Mouse (Mus musculus) inflammation-experienced regulatory T-cells, adult 6 months (primary cell): ENCODE measurements around the gene Wdtc1. TPM values are rescaled to one million over a fixed set of nuclear protein-coding genes. Genes with fewer than 3 reads are reported as not detected.

Source experiments
- ATAC-seq: one replicate; pipeline ENCODE4 v1.8.0; 2017
- polyA plus RNA-seq, 3 experiments: library from polyadenylated mRNA; unstranded; fragments of 100-300 nt; shearing (Covaris generic); gene quantifications; one replicate each; pipeline ENCODE4 v1.2.1; 2017

The Wdtc1 gene
- polyA plus RNA-seq, 3 experiments from 2014 or later, result 5.0 to 10.2 (median 8.8) TPM

DNA sequence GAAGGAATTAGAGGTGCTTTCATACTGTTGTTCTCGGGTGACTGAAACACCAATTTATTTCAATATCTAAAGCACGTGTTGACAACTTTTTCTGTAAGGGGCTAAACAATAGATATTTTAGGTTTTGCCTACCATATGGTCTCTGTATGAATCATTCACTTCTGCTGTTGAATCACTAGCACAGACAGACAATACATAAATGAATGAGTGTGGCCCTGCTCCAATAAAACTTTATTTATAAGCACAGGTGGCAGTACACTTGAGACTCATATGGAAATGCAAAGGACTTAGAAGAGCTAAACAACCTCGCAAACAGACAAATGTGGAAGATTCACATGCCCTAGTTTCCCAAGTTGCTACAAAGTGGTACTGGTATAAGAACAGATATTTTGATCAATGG is 33.6 kb downstream of the Wdtc1 start:
- ATAC-seq, result no peak

DNA sequence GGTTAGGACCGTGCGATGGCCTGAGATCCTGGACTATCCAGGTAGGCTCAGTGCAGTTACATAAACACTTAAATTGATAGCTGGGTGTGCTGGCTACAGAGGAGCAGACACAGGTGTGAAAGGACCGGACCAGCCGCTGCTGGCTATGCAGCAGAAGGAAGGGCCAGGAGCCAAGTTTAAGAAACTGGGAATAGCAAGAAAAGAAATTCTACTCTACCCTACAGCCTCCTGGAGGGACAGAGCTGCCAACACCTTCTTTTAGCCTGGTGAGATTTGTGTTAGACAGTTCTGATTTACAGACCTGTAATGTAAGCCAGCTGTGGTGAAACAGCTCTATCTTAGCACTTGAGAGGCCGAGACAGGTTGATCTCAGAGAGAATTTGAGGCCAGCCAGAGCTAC is 37.3 kb downstream of the Wdtc1 start:
- ATAC-seq, result no peak

DNA sequence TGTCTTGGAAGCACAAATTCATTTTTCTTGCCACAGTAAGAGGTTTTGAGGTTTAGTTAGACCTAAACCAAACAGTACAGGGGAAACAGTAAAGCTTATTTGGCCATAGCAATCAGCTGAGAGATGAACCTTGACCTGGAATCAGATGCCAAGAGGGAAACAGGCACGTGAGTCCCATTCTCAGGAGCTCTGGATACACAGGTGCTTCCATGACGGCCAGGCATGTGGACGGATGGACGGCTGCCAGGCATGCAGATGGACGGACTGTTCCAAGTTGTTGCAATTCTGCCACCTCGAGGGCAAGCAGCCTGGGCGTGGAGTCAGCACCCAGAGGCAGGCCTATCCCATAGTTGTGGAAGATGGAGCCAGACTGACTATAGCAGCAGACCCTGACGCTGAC is 38.4 kb downstream of the Wdtc1 start:
- no peak for ATAC-seq

DNA sequence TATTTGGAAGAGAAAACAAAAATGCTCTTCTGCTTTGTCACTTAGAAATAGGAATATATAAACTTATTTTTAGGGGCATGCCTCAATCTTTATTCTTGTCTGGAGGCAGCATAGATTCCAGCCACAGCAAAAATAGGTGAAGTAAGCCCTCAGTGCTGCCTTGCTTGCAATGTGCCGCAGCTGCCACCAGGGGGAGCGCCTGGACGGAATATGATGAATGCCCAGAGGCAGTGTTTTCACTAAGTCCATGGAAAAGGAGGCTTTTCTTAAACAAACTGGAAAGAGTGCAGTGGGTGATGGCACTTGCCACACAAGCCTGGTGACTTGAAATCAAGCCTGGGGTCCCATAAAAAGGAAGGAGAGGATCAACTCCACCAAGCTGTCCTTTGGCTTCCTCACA is 43.3 kb downstream of the Wdtc1 start:
- ATAC-seq, result peak; percentile 60

DNA sequence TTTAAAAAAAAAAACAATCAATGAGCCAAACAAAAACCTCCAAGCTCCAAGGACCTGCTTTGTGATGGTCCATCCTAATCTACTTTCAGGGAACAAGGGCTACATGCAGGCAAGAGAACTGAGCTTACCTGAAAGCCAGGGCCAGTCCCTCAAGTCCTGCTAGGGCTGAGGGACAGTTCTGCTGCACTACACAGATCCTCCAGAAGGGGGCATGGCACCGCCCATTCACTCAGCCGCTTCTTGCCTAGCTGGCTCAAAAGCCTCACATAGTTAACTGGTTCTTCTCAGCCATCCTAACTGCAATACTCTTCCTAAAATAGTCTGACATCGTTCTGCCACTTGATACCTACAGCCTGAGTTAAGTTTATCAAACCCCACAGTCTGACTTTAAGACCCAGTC is 46.0 kb downstream of the Wdtc1 start:
- ATAC-seq, result no peak

DNA sequence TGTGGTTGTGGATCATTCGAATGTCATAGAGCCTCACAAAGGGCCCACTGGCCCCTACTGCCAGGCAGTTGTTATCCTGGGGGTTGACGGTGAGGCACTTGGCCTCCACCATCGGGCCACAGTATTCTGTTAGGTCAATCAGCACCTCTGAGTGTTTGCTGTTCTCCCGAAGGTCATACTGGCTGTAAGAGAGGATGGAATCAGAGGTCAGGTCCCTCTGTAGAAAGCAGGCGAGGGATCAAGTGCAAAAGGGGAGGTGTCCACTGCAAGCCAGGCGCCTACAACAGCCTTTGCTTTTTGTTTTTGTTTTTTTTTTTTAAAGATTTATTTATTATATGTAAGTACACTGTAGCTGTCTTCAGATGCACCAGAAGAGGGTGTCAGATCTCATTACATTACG is 47.5 kb downstream of the Wdtc1 start:
- no peak for ATAC-seq

DNA sequence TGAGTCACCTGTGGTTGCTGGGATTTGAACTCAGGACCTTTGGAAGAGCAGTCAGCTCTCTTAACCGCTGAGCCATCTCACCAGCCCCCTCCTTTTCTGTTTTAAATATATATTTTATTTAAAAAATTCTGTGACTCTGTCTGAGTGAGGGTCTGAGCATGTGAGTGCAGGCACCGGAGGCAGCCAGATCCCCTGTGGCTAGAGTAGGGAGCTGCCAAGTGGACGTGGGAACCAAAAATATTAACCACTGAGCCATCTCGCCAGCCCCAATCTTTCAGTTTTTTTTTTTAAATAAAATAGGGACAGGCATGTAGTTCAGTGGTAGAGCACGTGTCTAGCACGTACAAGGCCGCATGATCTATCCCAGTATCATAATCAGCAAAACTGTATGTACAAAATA is 48.5 kb downstream of the Wdtc1 start:
- no peak for ATAC-seq

DNA sequence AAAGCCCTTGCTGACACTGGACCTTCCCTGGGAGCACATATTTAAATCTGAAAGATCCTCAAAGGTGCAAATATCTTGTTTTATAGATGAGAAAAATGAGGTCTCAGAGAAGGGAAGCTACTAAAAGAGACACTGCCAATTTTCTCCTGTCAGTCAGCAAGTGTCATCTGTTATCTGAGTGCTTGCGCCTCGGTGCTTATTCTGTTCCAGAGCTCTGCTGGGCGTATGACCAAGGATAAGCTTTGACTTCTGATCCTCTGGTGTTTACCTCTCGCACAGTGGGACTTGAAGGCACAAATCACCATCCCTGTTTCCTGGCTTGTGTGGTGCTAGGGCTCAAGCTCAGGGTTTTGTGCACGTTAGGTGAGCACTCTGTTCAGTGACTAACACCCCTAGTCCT is 50.6 kb downstream of the Wdtc1 start:
- ATAC-seq, result no peak

DNA sequence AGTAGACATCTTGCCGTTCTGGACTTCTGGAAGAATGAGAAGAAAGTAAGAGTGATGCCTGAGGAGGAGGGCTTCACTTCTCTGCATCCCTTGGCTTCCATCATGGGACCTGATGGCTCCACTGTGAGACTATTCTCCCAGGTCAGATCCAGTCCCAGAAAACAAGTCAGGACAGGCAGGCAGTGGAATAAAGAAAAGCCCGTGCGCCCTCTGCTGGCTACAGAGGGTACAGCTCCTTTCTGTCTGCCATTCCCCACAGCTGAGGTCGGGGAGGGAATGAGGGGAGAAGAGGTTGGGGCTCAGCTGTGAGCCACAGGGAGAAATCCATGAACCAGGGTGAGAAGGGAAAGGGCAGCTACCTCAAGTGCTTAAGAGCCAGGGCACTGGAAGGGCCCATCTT is 51.5 kb downstream of the Wdtc1 start:
- peak; percentile 34 for ATAC-seq

DNA sequence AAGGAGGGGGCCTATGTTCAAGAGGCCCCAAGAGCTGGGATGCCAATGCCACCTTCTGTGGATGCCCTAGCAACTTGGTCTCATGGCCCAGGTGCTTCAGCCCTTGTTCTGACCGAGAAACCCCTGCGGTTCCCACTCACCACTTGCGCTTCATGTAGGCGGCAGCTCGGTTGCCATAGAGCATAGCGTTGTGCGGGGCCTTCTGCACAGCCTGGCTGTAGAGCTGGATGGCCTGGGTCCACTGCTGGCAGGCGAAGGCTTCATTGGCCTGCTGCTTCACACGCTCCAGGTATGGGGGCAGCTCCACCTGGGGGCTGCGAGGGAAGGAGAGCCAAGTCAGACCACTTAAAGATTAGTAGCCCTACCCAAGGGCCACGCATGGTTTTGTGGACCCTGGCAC is 52.9 kb downstream of the Wdtc1 start:
- no peak for ATAC-seq

DNA sequence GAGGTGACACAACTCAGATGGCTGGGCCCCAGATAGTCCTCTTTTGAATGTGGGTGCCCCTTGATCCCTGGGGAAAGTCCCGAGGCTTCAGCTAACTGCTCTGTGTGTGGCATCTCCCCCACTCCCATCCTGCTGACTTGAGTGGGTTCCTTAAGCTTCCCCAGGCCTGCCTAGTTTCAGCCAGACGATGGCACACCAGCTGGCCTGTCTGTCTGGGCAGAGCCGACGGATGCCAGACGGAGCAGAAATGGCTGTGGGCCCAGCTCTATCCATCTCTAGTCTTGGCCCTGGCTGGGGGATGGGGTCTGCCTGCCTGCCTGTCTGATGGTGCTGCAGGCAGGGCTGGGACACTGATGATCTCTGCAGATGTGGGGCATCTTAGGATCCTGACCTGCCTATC is 53.6 kb downstream of the Wdtc1 start:
- no peak for ATAC-seq

DNA sequence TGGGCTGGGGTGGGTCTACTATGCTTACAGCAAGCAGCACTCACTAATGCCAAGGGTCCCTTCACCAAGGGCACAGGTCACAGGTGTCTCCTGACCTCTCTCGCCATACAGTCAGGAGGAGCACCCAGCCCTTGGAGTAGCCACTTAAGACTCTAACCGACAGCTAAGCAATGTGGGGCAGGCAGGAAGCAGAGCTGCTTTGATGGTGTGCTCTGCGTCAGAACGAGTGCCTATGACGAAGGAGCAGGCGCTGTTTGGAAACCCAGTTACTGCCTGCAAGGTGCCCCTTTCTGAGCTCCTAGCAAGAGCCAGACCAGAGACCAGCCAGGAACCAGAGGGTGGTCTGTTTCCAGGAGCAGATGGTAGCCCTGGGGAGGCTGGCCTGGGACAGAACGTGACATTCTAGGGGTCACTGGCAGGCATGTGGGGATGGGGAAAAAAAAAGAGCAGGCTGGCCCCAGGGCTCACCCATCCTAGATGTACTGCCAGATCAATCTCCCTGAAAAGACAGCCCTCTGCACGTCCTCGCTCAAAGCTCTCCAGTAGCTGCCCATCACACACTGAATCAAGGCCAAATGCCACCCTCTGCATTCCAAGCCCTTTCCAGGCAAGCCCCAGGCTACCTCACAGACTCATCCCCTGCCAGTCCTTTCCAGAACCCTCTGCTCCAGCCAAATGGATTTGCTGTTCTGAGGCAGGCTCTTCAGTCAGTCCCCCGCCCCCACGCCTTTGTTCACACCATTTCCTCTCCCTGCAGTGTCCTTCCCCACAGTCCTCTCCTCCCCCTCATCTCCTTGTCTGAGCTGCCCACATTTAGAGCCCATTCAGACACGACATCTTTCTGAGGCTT is 54.5 kb downstream of the Wdtc1 start:
- peak; percentile 47 for ATAC-seq

DNA sequence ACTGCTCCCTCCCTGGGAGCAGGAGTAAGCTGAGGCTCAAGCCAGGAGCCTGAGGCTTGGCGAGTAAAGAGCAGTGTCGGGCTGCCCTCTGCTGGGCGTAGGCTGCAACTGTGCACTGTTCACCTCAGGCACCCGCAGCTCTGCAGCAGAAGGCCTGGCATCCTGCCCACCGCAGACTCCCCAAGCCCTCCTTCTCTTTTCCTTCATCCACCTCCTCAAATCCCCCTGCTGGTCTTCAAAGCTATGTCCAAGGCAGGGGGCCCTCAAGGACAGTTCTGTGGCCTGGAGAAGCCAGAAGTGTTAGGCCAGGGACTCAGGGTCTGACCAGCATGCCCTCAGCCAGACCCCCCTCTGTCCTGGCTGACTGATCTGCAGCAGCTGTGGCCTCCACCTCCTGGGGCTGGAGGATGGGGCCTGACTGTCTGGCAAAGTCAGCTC is 55.5 kb downstream of the Wdtc1 start:
- peak; percentile 79 for ATAC-seq

DNA sequence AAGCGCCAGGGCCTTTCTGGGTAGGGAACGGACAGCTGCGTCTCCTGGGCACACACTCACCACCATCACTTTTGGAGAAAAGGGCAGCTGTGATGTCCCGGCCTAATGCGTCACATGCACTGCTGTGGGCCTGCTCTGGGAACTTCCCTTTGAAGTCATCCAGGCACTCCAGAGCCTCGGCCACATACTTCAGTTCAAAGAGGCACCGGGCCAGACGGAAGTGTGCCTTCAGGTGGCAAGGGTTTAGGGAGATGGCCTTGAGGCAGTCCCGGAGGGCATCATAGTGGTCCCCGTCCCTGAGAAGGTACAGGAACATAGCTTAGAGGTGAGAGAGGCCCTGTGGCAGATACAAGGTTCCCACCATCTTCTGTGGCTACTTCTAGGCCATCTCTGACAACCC is 55.9 kb downstream of the Wdtc1 start:
- ATAC-seq, result no peak

DNA sequence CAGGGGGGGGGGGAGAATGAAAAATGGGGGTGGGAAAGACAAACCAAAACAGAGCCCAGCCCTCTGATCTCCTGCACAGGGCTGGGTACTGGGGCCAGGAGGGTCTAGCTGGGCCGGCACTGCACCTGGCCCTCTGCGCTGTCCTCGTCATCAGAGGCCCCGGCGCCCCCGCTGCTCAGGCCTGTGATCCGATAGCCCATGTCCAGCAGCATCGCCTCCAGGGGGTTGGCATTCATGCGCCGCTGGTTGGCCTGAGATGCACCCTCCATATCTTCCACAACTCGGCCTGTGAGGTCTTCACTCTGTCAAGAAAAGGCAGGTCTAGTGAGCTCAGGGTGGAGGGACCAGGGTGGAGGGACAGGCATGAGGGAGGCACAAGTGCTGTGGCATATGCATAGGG is 59.2 kb downstream of the Wdtc1 start:
- ATAC-seq, result no peak

DNA sequence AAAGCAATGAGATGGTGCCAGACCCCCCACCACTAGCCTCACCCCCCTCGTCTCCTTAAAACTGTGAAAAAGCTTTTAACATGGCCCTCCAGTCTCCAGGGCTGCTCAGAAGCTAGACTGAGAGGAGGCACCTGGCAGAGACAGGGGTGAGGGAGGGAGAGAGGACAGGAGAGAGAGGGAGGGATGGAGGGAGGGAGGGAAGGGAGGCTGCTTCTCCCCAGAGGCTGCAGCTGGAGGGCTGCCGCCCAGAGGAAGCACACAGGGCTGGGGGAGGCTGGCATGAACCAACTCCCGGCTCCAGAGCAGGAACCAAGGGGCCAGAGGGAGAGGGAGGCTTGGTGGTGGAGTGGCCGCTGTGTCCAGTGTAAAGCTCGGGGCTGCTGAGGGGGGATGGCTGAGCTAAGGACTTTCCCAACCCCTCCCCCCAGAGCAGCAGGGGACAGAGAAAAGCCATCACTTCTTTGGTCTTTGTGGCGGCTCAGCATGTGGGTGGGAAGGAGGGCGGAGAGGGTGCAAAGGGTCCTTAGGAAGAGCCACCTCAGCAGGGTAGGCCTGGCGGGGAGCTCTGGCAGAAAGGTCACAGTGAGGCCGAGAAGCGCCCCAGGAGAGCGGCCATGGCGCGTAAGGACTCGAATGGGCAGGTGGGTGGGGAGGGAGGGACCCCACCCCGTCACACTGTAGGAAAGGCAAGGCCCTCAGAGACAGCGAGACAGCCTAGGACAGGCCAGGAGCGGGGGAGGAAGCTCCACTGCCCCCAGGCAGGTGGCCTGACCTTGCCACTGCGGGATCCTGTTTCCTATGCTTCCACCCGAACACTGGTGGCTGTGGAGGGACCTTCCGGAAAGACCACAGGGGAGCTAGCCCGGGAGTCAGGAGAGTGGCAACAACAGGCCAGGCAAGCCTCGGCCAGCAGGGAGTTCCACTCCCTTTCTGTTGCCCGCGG is 60.1 kb downstream of the Wdtc1 start:
- no peak for ATAC-seq

DNA sequence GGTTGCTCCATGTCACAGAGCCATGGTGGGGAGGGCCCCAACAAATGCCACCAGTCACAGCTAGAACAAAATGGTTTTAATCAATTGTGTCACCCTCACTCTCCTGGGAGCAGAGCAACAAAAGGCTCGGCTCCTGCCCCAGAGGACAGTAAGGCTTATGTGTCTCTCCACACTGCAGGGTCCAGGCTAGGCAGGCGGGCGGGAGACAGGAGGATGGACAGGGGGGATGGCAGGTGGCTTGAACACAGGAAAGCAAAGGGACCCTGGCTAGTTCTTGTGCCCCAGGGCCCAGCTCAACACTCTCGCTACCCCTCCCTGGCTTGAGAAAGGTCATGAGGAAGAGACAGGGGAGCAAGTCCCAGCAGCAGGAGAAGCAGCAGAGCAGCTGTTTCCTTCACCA is 60.9 kb downstream of the Wdtc1 start:
- ATAC-seq, result no peak

DNA sequence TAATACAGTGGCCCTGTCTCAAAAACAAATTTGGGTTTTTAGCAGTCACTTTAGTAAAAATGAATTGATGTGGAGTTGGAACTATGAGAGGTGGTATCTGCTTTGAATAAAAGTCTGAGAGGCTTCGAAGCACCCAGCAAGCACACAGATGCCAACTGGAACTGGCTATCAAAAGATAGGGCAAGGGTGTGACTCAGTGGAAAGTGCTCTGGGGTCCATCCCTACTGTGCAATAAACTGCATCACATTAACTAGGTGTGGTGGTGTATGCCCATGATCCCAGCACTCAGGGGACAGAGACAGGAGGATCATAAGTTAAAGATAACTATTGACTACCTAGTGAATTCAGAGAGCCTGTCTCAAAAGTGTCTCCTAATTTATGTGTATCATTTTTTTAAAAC is 62.0 kb downstream of the Wdtc1 start:
- no peak for ATAC-seq

DNA sequence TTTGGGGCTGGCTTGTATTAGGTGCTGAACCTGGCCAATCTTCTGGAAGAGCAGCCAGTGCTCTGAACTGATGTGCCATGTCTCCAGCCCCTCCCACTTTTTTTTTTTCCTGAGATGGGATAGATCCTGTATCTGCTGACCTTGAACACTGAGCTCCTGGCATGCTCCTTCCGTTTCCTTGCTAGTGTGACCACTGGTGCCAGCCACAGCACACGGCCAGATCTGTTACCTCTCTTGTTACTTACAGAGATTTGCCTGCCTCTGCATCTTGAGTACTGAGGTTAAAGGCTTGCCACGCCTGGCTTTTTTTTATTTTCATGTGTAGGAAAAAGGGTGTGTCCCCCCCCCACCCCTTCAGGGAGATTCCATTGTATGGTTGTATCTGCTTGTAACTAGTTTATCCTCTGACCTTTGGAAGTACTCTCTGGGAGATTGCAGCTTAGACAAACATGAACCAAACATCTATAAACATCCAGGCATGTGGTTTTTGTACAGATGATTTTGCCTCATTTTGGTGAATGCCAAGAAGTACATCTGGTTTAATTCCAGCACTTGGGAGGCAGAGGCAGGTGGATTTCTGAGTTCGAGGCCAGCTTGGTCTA is 66.7 kb downstream of the Wdtc1 start:
- ATAC-seq, result no peak

DNA sequence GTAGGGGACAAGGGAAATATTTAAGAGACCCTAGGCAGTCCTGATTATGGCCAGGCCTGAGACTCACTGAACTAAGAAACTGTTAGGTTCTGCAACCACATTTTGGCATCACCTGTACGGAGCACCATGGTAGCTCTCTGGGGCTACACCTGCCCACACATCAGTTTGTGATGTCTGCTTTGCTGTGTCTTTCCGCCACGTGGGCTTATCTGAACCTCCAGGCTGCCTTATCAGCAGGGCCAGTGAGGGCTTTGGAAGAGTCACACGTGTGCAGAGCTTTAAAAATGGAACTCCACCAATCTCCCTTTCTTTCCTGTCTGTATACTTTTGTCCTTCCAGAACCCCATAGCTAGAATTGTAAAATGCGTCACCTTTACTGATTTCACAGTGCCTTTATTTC is 67.3 kb downstream of the Wdtc1 start:
- ATAC-seq, result no peak

DNA sequence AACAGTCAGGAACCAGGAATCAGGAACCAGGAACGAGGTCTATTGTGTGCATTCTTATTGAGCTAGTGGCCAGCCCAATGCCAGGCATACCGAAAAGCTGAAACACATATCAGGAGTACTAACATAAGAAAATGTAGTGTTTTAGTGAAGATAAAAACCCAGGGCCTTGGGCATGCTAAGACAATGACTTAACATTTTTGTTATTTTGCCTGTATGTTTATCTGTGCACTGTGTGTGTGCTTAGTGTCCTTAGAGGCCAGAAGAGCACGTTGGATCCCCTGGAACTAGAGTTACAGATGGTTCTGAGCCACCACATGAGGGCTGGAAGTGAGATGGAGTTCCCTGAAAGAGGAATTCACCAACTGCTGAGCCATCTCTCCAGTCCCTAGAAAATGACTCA is 68.0 kb downstream of the Wdtc1 start:
- no peak for ATAC-seq

DNA sequence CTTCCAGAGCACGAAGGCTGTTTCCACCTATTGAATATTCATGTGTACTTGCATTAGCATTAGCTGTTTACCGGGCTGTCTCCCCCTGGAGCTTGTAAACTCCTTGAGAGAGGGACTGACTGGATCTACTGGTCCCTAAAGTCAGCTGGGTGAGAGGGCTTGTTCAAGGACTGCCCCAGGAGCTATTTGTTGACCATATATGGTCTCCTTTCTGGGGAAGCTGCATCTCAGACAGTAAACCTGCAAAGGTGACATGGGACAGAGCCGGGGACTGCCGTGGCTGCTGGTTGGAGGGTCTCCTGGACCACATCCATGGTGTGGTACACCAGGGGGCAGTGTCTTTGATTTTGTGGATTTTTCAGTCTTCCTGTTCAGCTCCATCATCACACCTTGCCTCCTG is 70.6 kb downstream of the Wdtc1 start:
- ATAC-seq, result no peak

DNA sequence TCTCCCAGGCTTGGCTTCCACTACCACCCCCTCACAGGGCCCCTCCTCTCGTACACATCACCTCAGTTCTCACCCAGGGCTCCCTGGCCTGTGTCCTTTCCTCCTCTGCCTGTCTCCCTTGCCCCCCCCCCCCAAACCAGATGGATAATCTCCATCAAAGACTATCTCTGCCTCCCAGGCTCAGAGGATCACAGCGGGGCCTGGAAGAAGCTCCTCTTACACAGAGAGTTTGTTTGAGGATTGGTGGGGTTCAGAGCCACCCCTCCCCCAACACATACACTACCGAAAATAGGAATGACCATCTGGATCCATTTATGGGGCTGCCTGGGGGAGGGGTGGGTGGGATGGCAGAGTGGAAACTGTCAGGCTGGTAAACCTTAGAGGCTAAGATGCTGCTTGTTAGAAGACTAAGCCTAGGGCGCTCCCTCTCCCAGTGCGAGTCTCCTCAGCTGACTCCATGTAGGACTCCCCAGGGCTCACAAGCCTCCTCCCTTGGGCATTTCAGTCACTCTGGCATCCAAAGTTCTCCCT is 71.3 kb downstream of the Wdtc1 start:
- ATAC-seq, result no peak
